Comparison of ENCODE assay signal across 13 mouse cellular contexts in genomic region chr1:35813625-35814024, GRCm38 (mm10).
DNase-seq lines count a peak whose midpoint lies in the region; ATAC-seq lines count a peak whose summit lies in the region.
"Had no signal": no experiment of that assay in that cellular context is flagged by ENCODE, and none has a peak within 500 bp of the region (broad histone marks: within the 10 kb centered on the region; RNA-seq: fewer than 3 reads in every experiment).

No protein-coding gene starts in this region.

- no peaks in the 10 kb centered on the region for H3K9me3 ChIP-seq in lung, embryonic 15.5 days

- H3K9ac ChIP-seq in lung, embryonic 15.5 days, result no peak overlapping the region

- H3K36me3 ChIP-seq in lung, embryonic 15.5 days, result no peaks in the 10 kb centered on the region
- H3K36me3 ChIP-seq in splenic B cell, adult 2 months (ENCODE audit: control insufficient read depth, insufficient read depth, low read length, poor library complexity, severe bottlenecking), result no peaks in the 10 kb centered on the region; the same call in 1 of the 2 replicates

- no peak for ATAC-seq in CD4-positive, CD25-positive, alpha-beta regulatory T cell, adult 4 months
- ATAC-seq in lung, embryonic 15.5 days (ENCODE audit: borderline replicate concordance, extremely low read depth, low FRiP score, low TSS enrichment), result no peak; the same call in 1 of the 2 replicates
- ATAC-seq in hematopoietic stem cell, adult 5-6 weeks (replicated peaks in 1 of 2; ENCODE audit: insufficient read depth in 1 of 2, low FRiP score in 2 of 2, low TSS enrichment in 1 of 2, low read depth in 1 of 2, poor library complexity in 2 of 2, severe bottlenecking in 2 of 2), result peak; percentile 83 to 88

- H3K27ac ChIP-seq in lung, embryonic 15.5 days, result peak overlapping the region; percentile 71

- H3K4me2 ChIP-seq in lung, embryonic 15.5 days, result no peak overlapping the region

- H3K4me3 ChIP-seq in lung, embryonic 15.5 days, result no peak overlapping the region
- H3K4me3 ChIP-seq: erythroblast, embryonic 14.5 days had no signal

- peaks cover 14% of the 10 kb centered on the region; the same call in 1 of the 2 replicates for H3K4me1 ChIP-seq in lung, embryonic 15.5 days

- peak; percentile 17 for DNase-seq in CD4-positive, CD25-positive, alpha-beta regulatory T cell, adult 2 months (ENCODE audit: low read depth, low spot score)
- DNase-seq in lung, postnatal 14 days, result no peak
- DNase-seq in splenic B cell, adult 2 months (ENCODE audit: low read depth, low spot score), result peak; percentile 71
- DNase-seq in testis, postnatal 14 days (ENCODE audit: low spot score), result no peak
- no peak for DNase-seq in cerebellum, postnatal 14 days
- DNase-seq: cerebellum, postnatal 36 days; gastrocnemius, postnatal 36 days; heart, postnatal 10 days; right cerebral cortex, adult 18-20 months had no signal

- WGBS in lung, embryonic 15.5 days, result 81% methylated on average over 5 of the region's 5 CpGs

- H3K27me3 ChIP-seq in lung, embryonic 15.5 days, result no peaks in the 10 kb centered on the region
- H3K27me3 ChIP-seq in splenic B cell, adult 2 months (ENCODE audit: control insufficient read depth, insufficient read depth, low read length, poor library complexity, severe bottlenecking), result no peaks in the 10 kb centered on the region

Comparison
In these comparisons a context has a peak if more than half of its experiments do, and no peak if none do; other contexts are left out.
1. DNase-seq: peak in CD4-positive, CD25-positive, alpha-beta regulatory T cell, adult 2 months (single experiment) and splenic B cell, adult 2 months (single experiment); none in lung, postnatal 14 days (single experiment), testis, postnatal 14 days (single experiment) and cerebellum, postnatal 14 days (0 of 2).
2. ATAC-seq: peak in hematopoietic stem cell, adult 5-6 weeks (2 of 2); none in CD4-positive, CD25-positive, alpha-beta regulatory T cell, adult 4 months (single experiment) and lung, embryonic 15.5 days (single experiment).